Mouse (Mus musculus): ENCODE results near the gene Nlgn2.

- TF ChIP-seq GATA1 (IDR thresholded peaks at IDR 0.05; ENCODE audit: borderline replicate concordance, low read length) (no peak), FLI1 (IDR thresholded peaks at IDR 0.05; ENCODE audit: low read length) (no peak)
These were observed 58.6 kb downstream of the Nlgn2 start for GRCm38 (mm10) chr11:69778985-69779384.
